Mouse (Mus musculus): ENCODE results near the gene G0s2.
A peak's percentile ranks its signal among the peaks of the same experiment; 100 is the strongest.

G0s2 gene

GRCm38 (mm10) chr1:193272916-193273601 is at the start of gene G0s2:
Gene G0s2 (minus strand): TSS chr1:193273217.
- peak; percentile 83 to 91 for DNase-seq

- DNase-seq, result no peak
These were observed 47.4 kb upstream of the G0s2 start for GRCm38 (mm10) chr1:193320398-193320797.

DNA sequence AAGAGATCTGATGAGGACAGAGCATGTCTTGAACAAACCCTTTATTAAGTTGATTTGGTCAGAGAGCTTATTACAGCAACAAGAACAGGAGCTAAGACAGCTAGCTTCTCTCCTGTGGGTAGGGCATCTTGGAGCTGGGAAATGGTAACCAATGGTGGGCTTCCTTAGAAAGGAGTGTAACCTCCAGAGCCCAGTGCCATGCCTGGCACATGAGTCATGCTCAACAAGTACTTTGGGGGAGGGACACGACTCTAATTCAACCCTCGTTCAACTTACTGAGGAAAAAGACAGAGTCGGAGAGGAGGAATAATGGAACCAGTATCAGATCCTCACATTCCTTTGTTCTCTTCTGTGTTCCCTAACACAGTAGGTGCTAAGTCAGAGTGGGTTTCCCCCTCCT is 46.7 kb upstream of the G0s2 start:
- no peak for DNase-seq

DNA sequence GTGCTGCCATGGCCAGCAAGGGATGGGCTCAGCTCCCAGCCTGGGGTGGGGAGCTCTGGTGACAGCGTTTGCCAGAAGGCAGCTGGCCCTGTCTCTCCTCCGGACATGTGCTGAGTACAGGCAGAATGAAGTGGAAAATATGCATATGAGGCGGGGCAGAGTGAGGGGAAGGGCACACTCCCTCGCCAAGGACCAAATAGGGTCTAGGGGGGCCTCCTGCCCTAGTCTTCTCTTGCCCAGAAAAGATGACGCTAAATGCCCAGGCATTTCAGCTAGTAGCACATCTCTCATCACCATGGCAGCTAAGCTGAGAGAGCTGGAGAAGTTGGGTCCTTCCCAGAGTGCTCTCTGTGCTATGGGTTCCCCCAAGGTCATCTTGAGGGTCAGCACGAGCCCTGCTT is 44.1 kb upstream of the G0s2 start:
- DNase-seq, result peak; percentile 26 to 74

GRCm38 (mm10) chr1:193316358-193316750 is 43.3 kb upstream of the G0s2 start:
- no peak for DNase-seq

- DNase-seq, result peak; percentile 76 to 87
These were observed 42.8 kb upstream of the G0s2 start for GRCm38 (mm10) chr1:193315705-193316357.

- DNase-seq, result peak; percentile 81 to 90
These were observed 38.6 kb upstream of the G0s2 start for GRCm38 (mm10) chr1:193311596-193311995.

DNA sequence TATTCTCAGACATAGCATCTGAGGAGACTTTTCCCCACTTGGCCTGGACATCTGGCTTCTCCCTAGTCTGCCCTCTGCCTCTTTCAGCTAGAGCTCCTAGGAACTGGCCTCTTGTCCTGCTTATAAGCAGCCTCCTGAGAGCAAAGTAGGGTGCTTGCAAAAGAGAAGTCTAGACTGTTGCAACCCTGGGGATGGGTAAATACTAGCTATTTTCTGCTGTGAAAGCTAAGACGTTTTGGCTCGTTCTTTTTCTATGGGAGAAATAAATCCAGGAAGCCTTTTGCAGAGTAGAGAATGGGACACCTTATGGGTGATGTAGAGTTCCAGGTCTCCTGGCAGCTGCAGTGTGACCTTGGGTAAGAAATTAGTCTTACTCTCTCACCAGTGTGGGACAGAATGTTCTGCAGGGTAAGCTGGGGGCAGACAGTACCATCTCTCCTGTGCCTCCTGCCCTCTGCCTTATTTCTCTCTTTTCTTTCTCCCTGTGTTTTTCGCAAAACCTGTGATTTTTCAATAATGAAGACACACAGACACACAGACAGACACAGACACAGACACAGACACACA is 37.6 kb upstream of the G0s2 start:
- DNase-seq, result no peak

GRCm38 (mm10) chr1:193309785-193310518 is 36.9 kb upstream of the G0s2 start:
- no peak for DNase-seq

- DNase-seq, result no peak
These were observed 33.8 kb upstream of the G0s2 start for GRCm38 (mm10) chr1:193306832-193307231.

GRCm38 (mm10) chr1:193305386-193305785 is 32.4 kb upstream of the G0s2 start:
- DNase-seq, result no peak

DNA sequence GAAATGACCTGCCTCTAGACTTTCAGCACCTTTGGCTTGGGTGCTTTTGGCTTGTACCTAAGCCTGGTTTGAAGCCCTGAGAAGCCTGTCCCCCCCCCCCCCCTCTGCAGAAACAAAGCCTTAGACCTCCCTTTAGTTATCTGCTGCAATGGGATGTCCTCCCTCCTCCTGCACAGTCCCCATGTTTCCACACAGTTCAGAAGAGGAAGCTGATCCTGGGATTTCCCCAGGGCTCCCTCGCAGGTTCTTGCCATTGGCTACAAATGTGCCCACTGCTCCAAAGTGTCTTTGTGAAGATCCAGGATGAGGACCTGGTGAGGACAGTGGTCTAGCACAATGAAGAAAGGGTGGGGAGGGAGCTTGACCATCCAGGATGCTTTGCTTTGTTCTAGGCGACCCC is 30.1 kb upstream of the G0s2 start:
- DNase-seq, result no peak

- no peak for DNase-seq
These were observed 29.0 kb upstream of the G0s2 start for GRCm38 (mm10) chr1:193302093-193302405.

DNA sequence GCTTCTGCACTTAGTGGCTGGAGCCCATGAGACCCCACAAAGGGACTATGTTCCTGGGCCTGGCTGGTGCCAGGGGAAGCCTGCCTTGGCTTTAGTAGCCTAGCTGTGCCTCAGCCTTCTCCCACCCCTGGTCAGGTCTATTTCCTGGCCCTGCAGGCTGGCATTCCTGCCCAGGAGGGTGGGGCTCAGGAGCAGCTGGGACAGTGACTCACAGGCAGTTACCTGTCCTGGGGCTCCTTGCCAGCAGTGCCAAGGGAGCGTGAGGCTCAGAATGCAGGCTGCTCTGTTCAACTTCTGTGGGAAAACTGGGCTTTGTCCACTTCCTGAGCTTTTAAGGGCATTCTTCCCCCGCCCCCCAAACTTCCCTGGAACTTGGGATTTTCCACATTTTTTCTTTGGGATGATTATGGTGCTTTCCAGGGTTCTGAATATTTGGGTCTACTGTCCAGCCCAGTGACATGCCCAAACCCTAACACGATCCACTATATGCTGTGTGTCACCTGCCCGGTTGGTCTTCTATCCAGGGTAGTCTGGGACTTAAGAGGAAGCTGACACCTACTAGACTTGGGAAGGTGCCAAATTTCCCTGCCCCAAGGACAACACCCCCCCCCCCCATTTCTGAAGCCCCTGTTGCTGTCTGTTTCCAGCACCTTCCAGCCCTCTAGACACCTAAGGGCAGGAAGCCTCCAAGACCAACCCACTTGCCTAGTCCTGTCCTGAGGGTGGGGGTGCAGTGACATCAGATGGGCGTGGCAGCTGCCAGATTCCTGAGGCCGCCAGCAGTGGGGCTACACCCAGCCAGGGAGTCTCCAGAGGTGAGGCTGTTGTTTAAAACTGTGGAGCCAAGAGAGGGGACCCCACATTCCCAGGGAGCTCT is 28.4 kb upstream of the G0s2 start:
- peak in 1 of 2 experiments; percentile 62 for DNase-seq

GRCm38 (mm10) chr1:193299995-193300394 is 27.0 kb upstream of the G0s2 start:
- no peak for DNase-seq

DNA sequence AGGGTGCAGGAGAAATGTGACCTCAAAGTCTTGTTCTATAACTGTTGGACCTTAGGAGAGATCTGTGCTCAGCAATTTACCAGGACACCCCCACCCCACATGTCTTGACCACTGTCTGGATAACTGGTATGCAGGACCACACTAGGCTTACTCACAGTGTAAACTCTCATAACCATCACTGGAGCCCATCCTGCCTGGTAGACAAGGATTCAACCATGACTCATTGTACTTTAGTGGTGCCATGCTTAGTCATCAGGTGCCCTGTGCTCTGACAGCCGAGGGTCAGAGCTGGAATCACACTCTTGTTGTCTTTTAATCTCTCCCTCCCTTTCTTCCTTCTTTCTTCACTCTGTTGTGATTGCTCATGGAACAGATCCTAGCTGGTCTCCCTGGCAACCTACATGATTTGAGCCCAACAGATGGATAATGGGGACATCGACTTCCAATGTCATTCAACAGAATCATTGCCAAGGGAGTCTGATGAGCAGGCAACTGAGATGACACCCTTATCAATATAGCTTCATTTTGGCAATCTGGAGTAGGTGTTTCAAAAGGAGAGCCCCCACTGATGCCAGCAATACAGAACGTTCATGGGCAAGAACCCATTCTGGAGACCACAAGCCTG is 25.2 kb upstream of the G0s2 start:
- DNase-seq, result no peak

- DNase-seq, result no peak
These were observed 22.9 kb upstream of the G0s2 start for GRCm38 (mm10) chr1:193295920-193296319.

DNA sequence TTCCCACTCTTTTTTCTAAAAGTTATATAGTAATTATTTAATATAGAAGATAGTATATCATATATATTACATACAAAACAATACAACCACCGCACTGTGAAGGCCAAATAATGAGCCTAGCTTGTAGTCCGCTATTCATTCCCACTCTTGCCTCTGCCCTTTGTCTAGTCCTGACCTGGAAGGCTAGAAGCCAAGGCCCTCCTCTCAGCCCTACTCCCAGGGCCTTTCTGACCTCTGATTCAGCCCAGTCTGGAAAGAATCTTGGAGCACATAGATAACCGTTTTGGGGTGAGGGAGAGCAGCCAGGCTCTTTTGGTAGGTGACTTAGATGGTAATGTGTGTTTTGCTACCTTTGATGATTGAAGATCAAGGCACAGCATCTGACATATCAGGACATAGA is 20.9 kb upstream of the G0s2 start:
- peak in 1 of 2 experiments; percentile 24 for DNase-seq

GRCm38 (mm10) chr1:193293039-193293438 is 20.0 kb upstream of the G0s2 start:
- DNase-seq, result no peak

GRCm38 (mm10) chr1:193290686-193291085 is 17.7 kb upstream of the G0s2 start:
- DNase-seq, result no peak

DNA sequence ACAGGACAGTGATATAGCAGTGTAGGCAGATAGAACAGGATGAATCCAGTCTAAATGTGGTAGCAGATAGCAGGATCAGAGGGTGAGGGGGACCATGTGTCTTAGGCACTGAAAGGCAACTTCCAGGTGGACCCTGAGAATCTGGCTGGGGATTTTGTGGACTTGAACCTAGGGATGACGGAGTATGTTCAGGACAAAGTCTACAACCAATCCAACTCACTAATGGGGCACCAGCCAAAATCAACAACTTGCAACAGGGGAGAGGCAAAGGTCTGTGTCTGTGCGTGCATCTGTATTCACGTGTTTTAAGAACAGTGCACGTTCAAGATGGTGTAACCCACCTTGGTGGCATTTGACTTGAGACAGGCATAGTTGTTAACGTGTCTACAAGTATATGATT is 16.9 kb upstream of the G0s2 start:
- peak; percentile 56 to 79 for DNase-seq

DNA sequence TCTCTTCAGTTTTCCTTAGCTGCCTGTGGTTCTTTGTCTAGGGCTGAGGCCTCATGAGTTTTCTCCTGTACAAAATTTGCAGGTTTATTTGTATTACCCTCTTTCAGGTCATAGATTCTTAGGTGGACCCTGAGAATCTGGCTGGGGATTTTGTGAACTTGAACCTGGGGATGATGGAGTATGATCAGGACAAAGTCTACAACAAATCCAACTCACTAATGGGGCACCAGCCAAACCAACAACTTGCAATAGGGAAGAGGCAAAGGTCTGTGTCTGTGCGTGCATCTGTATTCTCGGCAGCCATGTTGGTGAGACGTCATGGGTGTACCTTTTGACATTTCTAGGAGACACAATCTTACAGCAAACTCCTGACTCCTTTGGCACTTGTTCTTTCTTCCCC is 16.1 kb upstream of the G0s2 start:
- no peak for DNase-seq
